Mouse (Mus musculus): ENCODE results near the gene Limd2.

DNA sequence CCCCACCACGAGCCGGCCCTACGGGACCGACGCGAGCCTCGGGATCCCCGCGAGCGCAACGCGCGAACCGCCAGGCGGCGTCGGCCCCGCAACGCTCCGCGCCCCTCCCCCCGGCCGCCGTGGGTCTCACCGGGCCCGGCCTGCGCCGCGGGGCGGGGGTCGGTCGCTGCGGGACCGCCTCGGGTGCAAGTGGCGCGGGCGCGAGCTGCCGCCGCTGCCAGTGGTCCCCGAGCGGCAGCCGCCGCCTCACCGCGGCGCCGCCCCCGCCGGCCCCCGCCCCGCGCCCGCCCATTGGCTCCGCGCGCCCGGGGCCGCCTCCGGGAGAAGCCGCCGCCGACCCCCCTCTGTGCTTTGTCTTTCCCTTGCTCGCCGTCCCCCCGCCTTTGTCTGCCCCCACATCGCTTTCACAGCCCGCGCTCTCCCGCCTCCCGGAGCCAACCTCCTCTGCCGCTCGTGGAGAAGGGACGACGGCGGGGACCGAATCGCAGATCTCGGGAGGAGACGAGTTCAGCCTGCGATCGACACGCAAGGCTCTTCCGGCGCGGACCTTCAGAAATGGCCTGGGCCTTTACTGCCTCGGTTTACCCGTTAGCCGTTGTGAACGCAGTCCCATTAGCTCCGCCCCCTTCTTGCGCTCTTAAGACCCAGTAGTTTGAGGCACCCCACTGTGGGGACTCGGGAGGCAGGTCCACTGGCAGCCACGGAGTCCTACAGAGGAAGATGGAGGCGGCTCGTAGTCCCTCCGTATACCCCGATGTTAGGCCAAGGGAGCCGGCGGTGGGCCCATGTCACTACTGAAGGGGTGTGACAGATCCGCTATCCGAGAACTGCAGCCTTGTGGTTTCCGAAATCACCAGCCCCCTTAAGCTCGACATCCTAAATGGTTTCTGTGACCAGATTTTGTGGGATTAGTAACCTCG lies 479 bp downstream of the Limd2 start:
- peak; percentile 87 for TF ChIP-seq POLR2A (IDR thresholded peaks at IDR 0.05; ENCODE audit: low read depth, low read length)
- TF ChIP-seq NELFE (IDR thresholded peaks at IDR 0.05; ENCODE audit: low read depth, low read length): peak; percentile 76
- TF ChIP-seq MAFK (IDR thresholded peaks at IDR 0.05; ENCODE audit: insufficient replicate concordance, low read length): no peak
